Mouse (Mus musculus) cerebellum, postnatal 4 days (tissue): ENCODE data around the gene Gm42742.

Experiments
- DNase-seq, 2 experiments: peaks; one replicate each; pipeline ENCODE4 v3.0.0; 2022; ENCODE audit warnings: low spot score in 2 of 2, mixed read lengths in 1 of 2

Gene Gm42742

GRCm38 (mm10) chr7:127020031-127020430 lies 866 bp downstream of the Gm42742 start:
- no peak for DNase-seq

- DNase-seq = no peak
These were observed 1.5 kb downstream of the Gm42742 start for GRCm38 (mm10) chr7:127019306-127019960.

GRCm38 (mm10) chr7:127018416-127019305 lies 2.2 kb downstream of the Gm42742 start:
- DNase-seq = no peak

- DNase-seq = no peak
These were observed 2.9 kb downstream of the Gm42742 start for GRCm38 (mm10) chr7:127017950-127018345.

- DNase-seq = peak; percentile 92 to 96
These were observed 3.6 kb downstream of the Gm42742 start, which contains the start of gene Pagr1a for GRCm38 (mm10) chr7:127016971-127017949. TSS of gene Pagr1a (minus strand) at chr7:127017352.

GRCm38 (mm10) chr7:127016486-127016938 lies 4.4 kb downstream of the Gm42742 start:
- peak in 1 of 2 experiments; percentile 59 for DNase-seq

GRCm38 (mm10) chr7:127016481-127016485 lies 4.6 kb downstream of the Gm42742 start, which contains the start of gene Pagr1b:
TSS of gene Pagr1b (minus strand) at chr7:127016484.
- no peak for DNase-seq

GRCm38 (mm10) chr7:127016081-127016480 lies 4.8 kb downstream of the Gm42742 start:
- no peak for DNase-seq

GRCm38 (mm10) chr7:127014993-127015392 lies 5.9 kb downstream of the Gm42742 start:
- no peak for DNase-seq

GRCm38 (mm10) chr7:127014320-127014719 lies 6.6 kb downstream of the Gm42742 start, which contains the start of gene Mvp:
TSS of gene Mvp (minus strand) at chr7:127014621.
- DNase-seq = no peak

- no peak for DNase-seq
These were observed 7.5 kb downstream of the Gm42742 start for GRCm38 (mm10) chr7:127013385-127013784.

GRCm38 (mm10) chr7:127012845-127013244 lies 8.1 kb downstream of the Gm42742 start:
- no peak for DNase-seq

GRCm38 (mm10) chr7:127012374-127012773 lies 8.5 kb downstream of the Gm42742 start:
- DNase-seq = no peak

- no peak for DNase-seq
These were observed 9.2 kb downstream of the Gm42742 start for GRCm38 (mm10) chr7:127011717-127012116.

GRCm38 (mm10) chr7:127011051-127011450 lies 9.8 kb downstream of the Gm42742 start:
- no peak for DNase-seq

- no peak for DNase-seq
These were observed 11.4 kb downstream of the Gm42742 start for GRCm38 (mm10) chr7:127009307-127010085.

- DNase-seq = peak in 1 of 2 experiments; percentile 61
These were observed 12.5 kb downstream of the Gm42742 start for GRCm38 (mm10) chr7:127008239-127009019.

GRCm38 (mm10) chr7:127007313-127008024 lies 13.4 kb downstream of the Gm42742 start:
- no peak for DNase-seq

- DNase-seq = no peak
These were observed 16.6 kb downstream of the Gm42742 start for GRCm38 (mm10) chr7:127004122-127004875.
